Mouse (Mus musculus) bone marrow macrophage, adult 2 months (primary cell): Measurements from ENCODE around the gene Vmn2r20. TPM values are rescaled to one million over a fixed set of nuclear protein-coding genes. Genes with fewer than 3 reads are reported as not detected.
"Not testable (repeated sequence)": the region's sequence is repeated elsewhere in the genome, so short reads cannot be mapped to it uniquely, and the experiment has no call there.

Source experiments
- H3K27ac ChIP-seq: 2 replicates; pipeline ENCODE4 v1.5.1; 2012; ENCODE audit warnings: low read depth, low read length; ENCODE audit not compliant: insufficient read depth
- H3K4me1 ChIP-seq: 2 replicates; pipeline ENCODE4 v1.6.1; 2012; ENCODE audit warnings: low read length; ENCODE audit not compliant: control insufficient read depth, insufficient read depth
- H3K4me3 ChIP-seq: 2 replicates; pipeline ENCODE4 v1.5.1; 2012; ENCODE audit warnings: mild to moderate bottlenecking, low read length, moderate library complexity; ENCODE audit not compliant: insufficient read depth
- CTCF ChIP-seq: IDR thresholded peaks from 2 replicates; pipeline ENCODE4 v1.5.1; 2012; ENCODE audit warnings: low read depth, mild to moderate bottlenecking, low read length, moderate library complexity
- POLR2A ChIP-seq: IDR thresholded peaks from 2 replicates; pipeline ENCODE4 v1.6.1; 2012; ENCODE audit warnings: mild to moderate bottlenecking, low read depth, low read length, borderline replicate concordance
- polyA plus RNA-seq: library from polyadenylated mRNA; stranded (reverse); fragments of >200 nt; gene quantifications from 2 replicates; pipeline ENCODE4 v1.2.4, GENCODE M21; 2012; ENCODE audit not compliant: missing spikeins, insufficient read depth, insufficient read length

The Vmn2r20 gene
- 0.05 and 0.07 TPM in 2 replicates for polyA plus RNA-seq

- H3K4me3 ChIP-seq, H3K4me1 ChIP-seq, H3K27ac ChIP-seq: not testable (repeated sequence)
Measured at GRCm38 (mm10) chr6:123418016-123418415, at the start of gene Vmn2r20. TSS of gene Vmn2r20 (minus strand) at chr6:123418116.

- not testable (repeated sequence) for H3K27ac ChIP-seq, H3K4me1 ChIP-seq, H3K4me3 ChIP-seq
Measured at GRCm38 (mm10) chr6:123424413-123424812, 6.5 kb upstream of the Vmn2r20 start.

- H3K4me1 ChIP-seq, H3K27ac ChIP-seq, H3K4me3 ChIP-seq: not testable (repeated sequence)
Measured at GRCm38 (mm10) chr6:123406918-123407665, 10.8 kb downstream of the Vmn2r20 start.

- not testable (repeated sequence) for H3K4me1 ChIP-seq, H3K27ac ChIP-seq, H3K4me3 ChIP-seq
Measured at GRCm38 (mm10) chr6:123388824-123389223, 29.1 kb downstream of the Vmn2r20 start.

GRCm38 (mm10) chr6:123346141-123346540, 71.8 kb downstream of the Vmn2r20 start:
- Histone ChIP-seq H3K4me1 (no peaks in the 10 kb centered on the region), H3K4me3 (no peak overlapping the region), H3K27ac (no peak overlapping the region)
- TF ChIP-seq POLR2A (no peak), CTCF (no peak)

- H3K27ac ChIP-seq, result no peak overlapping the region
- no peak overlapping the region for H3K4me3 ChIP-seq
- H3K4me1 ChIP-seq, result no peaks in the 10 kb centered on the region
- TF ChIP-seq POLR2A (no peak), CTCF (no peak; the same call in 1 of the 2 replicates)
Measured at GRCm38 (mm10) chr6:123340093-123340492, 77.8 kb downstream of the Vmn2r20 start.

- TF ChIP-seq POLR2A, result no peak
- no peak for TF ChIP-seq CTCF
- Histone ChIP-seq H3K4me3 (no peak overlapping the region), H3K4me1 (no peaks in the 10 kb centered on the region), H3K27ac (no peak overlapping the region)
Measured at GRCm38 (mm10) chr6:123332503-123332902, 85.4 kb downstream of the Vmn2r20 start.

Other genes with a start within 250 kb of the Vmn2r20 start
- not detected in 2 replicates for gene Clec4b2, start 245.2 kb downstream of the Vmn2r20 start, polyA plus RNA-seq
- 161 and 162 TPM in 2 replicates for gene Clec4n, start 188.3 kb downstream of the Vmn2r20 start, polyA plus RNA-seq
- gene Clec4d, start 156.0 kb downstream of the Vmn2r20 start, polyA plus RNA-seq, result 1,180 and 1,280 TPM in 2 replicates
- gene Clec4e, start 128.2 kb downstream of the Vmn2r20 start, polyA plus RNA-seq, result 30.8 and 49.5 TPM in 2 replicates
- gene Vmn2r19, start 109.8 kb downstream of the Vmn2r20 start, polyA plus RNA-seq, result not detected in 2 replicates
- gene Vmn2r21, start 115.3 kb upstream of the Vmn2r20 start, polyA plus RNA-seq, result not detected in 2 replicates
- gene Vmn2r22, start 232.6 kb upstream of the Vmn2r20 start, polyA plus RNA-seq, result not detected in 2 replicates